Mouse (Mus musculus): Measurements from ENCODE around the gene Ltbp1.

DNA sequence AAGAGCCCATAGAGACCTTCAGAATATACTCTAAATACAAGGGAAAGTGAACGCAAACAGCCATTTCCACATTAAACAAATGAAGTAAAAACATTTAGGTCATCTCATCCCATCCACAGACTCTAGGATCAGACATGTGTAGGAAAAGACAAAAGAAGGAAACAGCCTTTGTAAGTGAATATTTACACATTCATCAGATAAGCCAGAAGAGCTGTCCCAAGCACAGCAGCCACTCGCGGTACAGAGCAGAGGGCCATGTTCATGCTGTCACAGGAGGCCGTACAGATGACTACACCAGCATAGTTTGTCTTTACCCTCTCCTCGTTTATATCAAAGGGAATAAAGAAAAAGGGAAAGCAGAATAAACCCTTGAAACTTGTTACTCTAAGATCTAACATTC lies 350.1 kb downstream of the Ltbp1 start:
- no peak for TF ChIP-seq POLR2A (IDR thresholded peaks at IDR 0.05; ENCODE audit: low read depth, low read length)
- no peak for TF ChIP-seq CTCF (IDR thresholded peaks at IDR 0.05; ENCODE audit: extremely low read depth, insufficient read length, insufficient replicate concordance, low read depth, low read length)
